Mouse (Mus musculus) Muller cell, postnatal 12 days (primary cell): ENCODE results near the gene Tmem102.

Experiments
- DNase-seq: peaks from one replicate; pipeline ENCODE4 v3.0.0-alpha.2; 2015; ENCODE audit errors: inconsistent ontology term

Tmem102 gene

GRCm38 (mm10) chr11:69758478-69758970 is 46.9 kb downstream of the Tmem102 start, which contains the start of gene Polr2a:
TSS of gene Polr2a (minus strand) at chr11:69758637.
- peak; percentile 100 for DNase-seq

- peak; percentile 97 for DNase-seq
These were observed 47.4 kb downstream of the Tmem102 start for GRCm38 (mm10) chr11:69758090-69758456.

- DNase-seq, result no peak
These were observed 47.9 kb downstream of the Tmem102 start for GRCm38 (mm10) chr11:69757303-69758089.

GRCm38 (mm10) chr11:69754701-69755100 is 50.7 kb downstream of the Tmem102 start:
- DNase-seq, result peak; percentile 51

GRCm38 (mm10) chr11:69754233-69754632 is 51.2 kb downstream of the Tmem102 start:
- no peak for DNase-seq
